In the genomic region with DNA sequence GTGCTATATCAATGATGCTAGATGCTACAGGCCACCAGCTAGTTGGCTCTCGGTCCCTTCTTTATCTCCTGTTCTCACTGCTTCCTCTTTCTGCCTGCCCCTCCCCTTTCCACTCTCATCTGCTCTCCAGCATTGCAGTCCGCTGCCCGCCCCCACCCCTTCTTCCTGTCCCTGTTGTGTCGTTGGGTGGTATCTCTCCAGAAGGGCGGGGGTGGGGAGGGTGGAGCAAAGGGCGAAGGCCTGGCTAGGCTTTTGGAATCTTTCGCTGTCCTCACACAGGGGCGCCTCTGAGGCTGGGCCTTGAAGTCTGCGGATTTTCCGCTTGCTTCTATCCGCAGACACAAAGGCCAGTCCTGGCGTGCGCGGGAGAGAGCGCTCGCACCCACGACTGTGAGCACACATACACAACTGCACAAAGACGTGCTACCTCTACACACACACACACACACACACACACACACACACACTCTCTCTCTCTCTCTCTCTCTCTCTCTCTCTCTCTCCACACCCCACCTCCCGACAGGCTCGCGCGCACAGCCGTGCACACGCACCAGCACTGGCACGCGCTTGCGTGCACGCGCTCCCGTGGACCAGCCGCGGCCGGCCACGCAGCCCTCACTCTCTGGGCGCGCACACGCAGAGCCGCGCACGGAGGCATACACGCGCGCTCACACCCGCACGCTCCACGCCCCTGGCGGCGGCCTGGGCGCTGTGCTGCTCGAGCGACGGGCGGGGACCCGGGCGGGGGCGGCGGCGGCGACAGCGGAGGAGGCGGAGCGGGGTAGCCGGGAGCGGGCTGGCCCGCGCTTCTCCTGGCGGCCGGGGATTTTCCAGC, we compare ENCODE assay signal across 1 mouse cellular context.
TF ChIP-seq lines count a peak whose summit lies in the region.

Arrb1 (plus strand) TSS at position 566 of the 835 bp plus-strand sequence.

TF ChIP-seq in CH12.LX, 34 proteins besides CTCF, POLR2A, EP300 and RAD21 (continued from another document):
- TF ChIP-seq USF2 (conservative IDR thresholded peaks at IDR 0.05; ENCODE audit: low read depth, low read length): no peak
- TF ChIP-seq MAFK (IDR thresholded peaks at IDR 0.05; ENCODE audit: insufficient replicate concordance, low read length): no peak
- no peak for TF ChIP-seq KAT2A (IDR thresholded peaks at IDR 0.05; ENCODE audit: insufficient replicate concordance, low read length)
- no peak for TF ChIP-seq E2F4 (IDR thresholded peaks at IDR 0.05; ENCODE audit: insufficient replicate concordance, low read depth, low read length)
- TF ChIP-seq NELFE (IDR thresholded peaks at IDR 0.05; ENCODE audit: low read depth, low read length): 0 out of 2 replicates have a peak, but pooled peaks have one; percentile 22
- no peak for TF ChIP-seq MYC (IDR thresholded peaks at IDR 0.05; ENCODE audit: low read depth, low read length)
- peak; percentile 55; the same call in 1 of the 2 replicates for TF ChIP-seq IRF4 (IDR thresholded peaks at IDR 0.05; ENCODE audit: low read depth, low read length)
- no peak for TF ChIP-seq TCF12 (IDR thresholded peaks at IDR 0.05; ENCODE audit: low read depth, low read length)
- no peak for TF ChIP-seq GABPA (IDR thresholded peaks at IDR 0.05; ENCODE audit: insufficient replicate concordance, low read depth, low read length)
- no peak for TF ChIP-seq SMC3 (IDR thresholded peaks at IDR 0.05; ENCODE audit: low read depth, low read length)
- TF ChIP-seq SIN3A (IDR thresholded peaks at IDR 0.05; ENCODE audit: low read length): peak; percentile 20; the same call in 1 of the 2 replicates
- TF ChIP-seq ETS1 (conservative IDR thresholded peaks at IDR 0.05; ENCODE audit: low read depth, low read length): no peak
- TF ChIP-seq TBP (conservative IDR thresholded peaks at IDR 0.05; ENCODE audit: low read depth, low read length): 0 out of 2 replicates have a peak, but pooled peaks have one; percentile 32
- no peak; the same call in 1 of the 2 replicates for TF ChIP-seq UBTF (IDR thresholded peaks at IDR 0.05; ENCODE audit: low read depth, low read length)
- no peak for TF ChIP-seq RCOR1 (conservative IDR thresholded peaks at IDR 0.05; ENCODE audit: low read depth, low read length)
- no peak for TF ChIP-seq JUN (IDR thresholded peaks at IDR 0.05; ENCODE audit: insufficient read depth, low read depth, low read length)
- peak; percentile 40; the same call in 1 of the 2 replicates for TF ChIP-seq NRF1 (IDR thresholded peaks at IDR 0.05; ENCODE audit: low read depth, low read length)
- peak; percentile 12; the same call in 1 of the 2 replicates for TF ChIP-seq BHLHE40 (IDR thresholded peaks at IDR 0.05; ENCODE audit: low read depth, low read length)
- no peak for TF ChIP-seq CHD1 (IDR thresholded peaks at IDR 0.05; ENCODE audit: low read depth, low read length)
TF ChIP-seq in CH12.LX: peak in this region for 11.
